Mouse (Mus musculus) liver, embryonic 14.5 days (tissue): Measurements from ENCODE around the gene Trmt1. TPM values are rescaled to one million over a fixed set of nuclear protein-coding genes. Genes with fewer than 3 reads are reported as not detected.

ENCODE experiments used
- ATAC-seq: fragments of 200-750 bp; cut with Nextera tagmentation; 2 replicates; pipeline ENCODE4 v1.8.0; 2017; ENCODE audit warnings: moderate number of reproducible peaks, mild to moderate bottlenecking, moderate library complexity; ENCODE audit not compliant: insufficient read depth
- DNase-seq, 3 experiments: peaks; one replicate each; pipeline ENCODE4 v3.0.0-alpha.2; 2012 to 2013; ENCODE audit warnings: low read depth in 3 of 3, low spot score in 3 of 3
- H3K27ac ChIP-seq: fragments of 300-500 bp; sonication (generic); 2 replicates; pipeline ENCODE4 v1.5.1; 2014; ENCODE audit warnings: moderate library complexity, mild to moderate bottlenecking, control low read depth, inconsistent platforms
- H3K27me3 ChIP-seq: fragments of 300-500 bp; sonication (generic); 2 replicates; pipeline ENCODE4 v1.6.1; 2014; ENCODE audit warnings: mild to moderate bottlenecking, low read length, moderate library complexity; ENCODE audit not compliant: control insufficient read depth, insufficient read depth
- H3K36me3 ChIP-seq: fragments of 300-500 bp; sonication (generic); replicated peaks from 2 replicates; pipeline ENCODE4 v1.6.1; 2014; ENCODE audit warnings: low read depth; ENCODE audit not compliant: control insufficient read depth, insufficient read depth
- H3K4me1 ChIP-seq, 2 experiments: fragments of 200-500 bp in 1 of 2; fragments of 300-500 bp in 1 of 2; sonication (generic) in 1 of 2; replicated peaks; 2 replicates each; pipeline ENCODE4 v1.6.1; 2012 to 2014; ENCODE audit warnings: antibody characterized with exemption in 1 of 2, inconsistent platforms in 1 of 2, low read length in 1 of 2; ENCODE audit not compliant: control insufficient read depth in 2 of 2, insufficient read depth in 2 of 2
- H3K4me2 ChIP-seq: fragments of 300-500 bp; sonication (generic); 2 replicates; pipeline ENCODE4 v1.6.1; 2014; ENCODE audit warnings: low read depth, mild to moderate bottlenecking, control low read depth, moderate library complexity
- H3K4me3 ChIP-seq, 2 experiments: fragments of 200-500 bp in 1 of 2; fragments of 300-500 bp in 1 of 2; sonication (generic) in 1 of 2; 2 replicates each; pipeline ENCODE4 v1.5.1; 2012 to 2014; ENCODE audit warnings: low read depth in 2 of 2, low read length in 2 of 2, mild to moderate bottlenecking in 2 of 2, control low read depth in 1 of 2, inconsistent platforms in 1 of 2, moderate library complexity in 1 of 2; ENCODE audit not compliant: insufficient read depth in 1 of 2
- H3K9ac ChIP-seq: fragments of 300-500 bp; sonication (generic); replicated peaks from 2 replicates; pipeline ENCODE4 v1.6.1; 2014; ENCODE audit warnings: mild to moderate bottlenecking, control low read depth, moderate library complexity
- H3K9me3 ChIP-seq: fragments of 300-500 bp; sonication (generic); 2 replicates; pipeline ENCODE4 v1.6.1; 2016; ENCODE audit warnings: low read length, mixed read lengths; ENCODE audit not compliant: control insufficient read depth
- CTCF ChIP-seq: IDR thresholded peaks from 2 replicates; pipeline ENCODE4 v1.5.1; 2016; ENCODE audit warnings: antibody characterized with exemption, low read depth, control low read depth
- EP300 ChIP-seq: IDR thresholded peaks from 2 replicates; pipeline ENCODE4 v1.6.1; 2016; ENCODE audit warnings: antibody characterized with exemption, low read depth
- WGBS: fragments of 180-500 bp; shearing (Covaris S2); extraction: QIAGEN DNeasy Blood & Tissue Kit; methylation state at CpG from one replicate; pipeline ENCODE4 v1.1.7; 2014; ENCODE audit not compliant: insufficient replicate concordance; 5-methylcytosine and 5-hydroxymethylcytosine counted together
- polyA plus RNA-seq, 2 experiments: library from polyadenylated mRNA; depleted of rRNA in 1 of 2; stranded (reverse) in 1 of 2; unstranded in 1 of 2; fragments of >200 nt; fragmentation: Nextera tagmentation in 1 of 2; extraction: Ambion mirVana in 1 of 2; gene quantifications; 2 replicates each; pipeline versions ENCODE4 v1.2.1 to v1.2.3; 2012 to 2014

The Trmt1 gene
- polyA plus RNA-seq, 2 experiments: 27.4 to 37.5 TPM

GRCm38 (mm10) chr8:84725941-84726259, 39.8 kb downstream of the Trmt1 start:
- Histone ChIP-seq H3K9me3 (no peaks in the 10 kb centered on the region), H3K4me3 (peak overlapping the region in 1 of 2 experiments; percentile 73; a peak in 1 of 4 replicates), H3K9ac (peak overlapping the region; percentile 92), H3K4me2 (peak overlapping the region; percentile 100), H3K36me3 (peaks cover 2% of the 10 kb centered on the region), H3K27me3 (no peaks in the 10 kb centered on the region), H3K27ac (peak overlapping the region; percentile 96), H3K4me1 (peaks cover 76 to 83% of the 10 kb centered on the region in 2 experiments)
- TF ChIP-seq CTCF: peak; percentile 80
- no peak for TF ChIP-seq EP300
- 21% methylated on average over 3 of the region's 3 CpGs for WGBS
- no peak for ATAC-seq
- no peak for DNase-seq

- 68% methylated on average over 3 of the region's 3 CpGs for WGBS
- Histone ChIP-seq H3K4me1 (peaks cover 73 to 86% of the 10 kb centered on the region in 2 experiments), H3K4me3 (no peak overlapping the region), H3K9ac (peak overlapping the region; percentile 19; the same call in 1 of the 2 replicates), H3K27ac (peak overlapping the region; percentile 98), H3K36me3 (peaks cover 2% of the 10 kb centered on the region; the same call in 1 of the 2 replicates), H3K4me2 (no peak overlapping the region), H3K27me3 (no peaks in the 10 kb centered on the region), H3K9me3 (no peaks in the 10 kb centered on the region)
- no peak for TF ChIP-seq EP300
- no peak for TF ChIP-seq CTCF
- no peak for DNase-seq
- ATAC-seq: no peak
Measured at GRCm38 (mm10) chr8:84728474-84728873, 42.4 kb downstream of the Trmt1 start.

GRCm38 (mm10) chr8:84729921-84730362, 43.8 kb downstream of the Trmt1 start:
- H3K9me3 ChIP-seq: no peaks in the 10 kb centered on the region
- peak overlapping the region; percentile 98 for H3K27ac ChIP-seq
- peaks cover 2% of the 10 kb centered on the region; the same call in 1 of the 2 replicates for H3K36me3 ChIP-seq
- ATAC-seq (no peak), DNase-seq (no peak)
- peak overlapping the region; percentile 67 for H3K4me2 ChIP-seq
- WGBS: 83% methylated on average over 16 of the region's 16 CpGs
- no peaks in the 10 kb centered on the region for H3K27me3 ChIP-seq
- H3K4me1 ChIP-seq: peaks cover 58 to 71% of the 10 kb centered on the region in 2 experiments
- H3K9ac ChIP-seq: peak overlapping the region; percentile 84
- peak overlapping the region in 1 of 2 experiments; percentile 19; a peak in 2 of 4 replicates for H3K4me3 ChIP-seq
- no peak for TF ChIP-seq EP300
- TF ChIP-seq CTCF: no peak

- ATAC-seq (peak; percentile 92), DNase-seq (peak; percentile 90 to 95 (median 93))
- WGBS: 8% methylated on average over 9 of the region's 9 CpGs
- H3K27me3 ChIP-seq: no peaks in the 10 kb centered on the region
- H3K9ac ChIP-seq: peak overlapping the region; percentile 84
- TF ChIP-seq CTCF (no peak), EP300 (peak; percentile 99)
- H3K4me3 ChIP-seq: peak overlapping the region; percentile 21 to 35
- H3K9me3 ChIP-seq: no peaks in the 10 kb centered on the region
- H3K4me2 ChIP-seq: peak overlapping the region; percentile 67
- H3K27ac ChIP-seq: peak overlapping the region; percentile 98
- peaks cover 2% of the 10 kb centered on the region; the same call in 1 of the 2 replicates for H3K36me3 ChIP-seq
- H3K4me1 ChIP-seq: peaks cover 50 to 63% of the 10 kb centered on the region in 2 experiments
Measured at GRCm38 (mm10) chr8:84730541-84731370, 44.6 kb downstream of the Trmt1 start.
